Mouse (Mus musculus) right cerebral cortex, postnatal 36 days (tissue): ENCODE results near the gene Unc119b.
"Not testable (repeated sequence)": the region's sequence is repeated elsewhere in the genome, so short reads cannot be mapped to it uniquely, and the experiment has no call there.

Experiments used
- DNase-seq, 2 experiments: peaks; one replicate each; pipeline ENCODE4 v3.0.0; 2022; ENCODE audit warnings: low spot score in 2 of 2, mixed read lengths in 1 of 2

Gene Unc119b

DNA sequence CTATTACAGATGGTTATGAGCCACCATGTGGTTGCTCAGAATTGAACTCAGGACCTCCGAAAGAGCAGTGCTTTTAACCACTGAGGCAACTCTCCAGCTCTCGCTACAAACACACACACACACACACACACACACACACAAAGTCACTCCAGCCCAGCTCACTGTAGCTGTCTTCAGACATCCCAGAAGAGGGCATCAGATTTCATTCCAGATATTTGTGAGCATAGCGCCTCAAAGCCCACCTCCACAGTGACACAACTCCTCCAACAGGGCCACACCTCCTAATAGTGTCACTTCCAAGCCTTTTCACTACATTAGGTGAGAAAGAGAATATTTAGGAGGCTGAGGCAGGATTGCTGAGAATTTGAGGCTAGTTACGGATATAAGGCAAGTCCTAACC, 4.3 kb upstream of the Unc119b start:
- DNase-seq, result no peak

DNA sequence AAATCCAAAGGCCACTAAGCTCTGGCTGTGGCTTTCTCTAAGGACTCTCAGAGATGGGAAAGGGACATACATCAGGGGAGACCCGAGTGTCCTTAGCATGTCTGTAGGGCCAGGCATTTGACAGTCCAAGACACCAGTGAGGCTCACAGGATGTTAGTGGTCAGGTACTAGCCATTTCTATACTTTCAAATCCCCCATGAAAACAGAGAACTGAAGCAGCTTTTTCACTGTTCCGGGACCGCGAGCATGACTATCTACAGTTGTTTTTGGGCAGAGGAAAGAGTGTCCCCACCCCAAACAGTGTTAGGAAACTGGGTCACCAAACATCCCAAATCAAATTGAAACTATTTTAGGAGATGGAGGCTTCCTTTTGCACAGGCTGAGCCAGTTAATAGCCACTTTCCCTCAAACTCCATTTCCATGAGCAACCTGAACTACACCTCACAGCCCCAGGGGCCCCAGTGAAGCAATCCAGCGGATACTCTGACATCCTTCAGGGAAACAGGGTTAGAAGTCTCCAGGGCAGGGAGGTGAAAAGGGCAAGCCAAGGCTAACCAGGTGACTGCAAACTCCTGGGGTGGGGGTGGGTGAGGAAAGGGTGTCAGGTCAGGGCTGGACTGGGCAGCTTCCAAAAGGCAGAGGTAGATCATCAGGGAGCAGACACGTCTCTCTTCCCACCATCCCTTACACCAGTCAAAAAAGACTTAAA, 1.3 kb downstream of the Unc119b start:
- no peak for DNase-seq

DNA sequence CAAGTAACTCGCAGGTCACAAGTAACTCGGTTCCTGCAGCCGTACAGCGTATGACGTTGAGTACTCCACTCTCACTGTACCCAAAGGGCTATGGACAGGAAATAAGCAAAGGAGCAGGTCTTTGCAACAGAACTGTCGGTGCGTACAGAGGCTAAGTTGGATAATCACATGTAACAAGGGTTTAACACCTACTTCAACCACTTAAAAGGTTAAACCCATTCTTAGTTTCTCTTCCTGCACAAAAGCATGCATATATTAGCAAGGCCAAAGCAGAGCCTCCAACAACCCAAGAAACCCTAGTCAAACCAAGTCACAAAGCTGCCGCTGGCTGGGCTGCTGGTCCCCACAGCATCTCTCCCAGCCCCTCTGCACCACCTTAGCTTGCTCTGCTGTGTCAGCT, 2.3 kb downstream of the Unc119b start:
- DNase-seq, result no peak

DNA sequence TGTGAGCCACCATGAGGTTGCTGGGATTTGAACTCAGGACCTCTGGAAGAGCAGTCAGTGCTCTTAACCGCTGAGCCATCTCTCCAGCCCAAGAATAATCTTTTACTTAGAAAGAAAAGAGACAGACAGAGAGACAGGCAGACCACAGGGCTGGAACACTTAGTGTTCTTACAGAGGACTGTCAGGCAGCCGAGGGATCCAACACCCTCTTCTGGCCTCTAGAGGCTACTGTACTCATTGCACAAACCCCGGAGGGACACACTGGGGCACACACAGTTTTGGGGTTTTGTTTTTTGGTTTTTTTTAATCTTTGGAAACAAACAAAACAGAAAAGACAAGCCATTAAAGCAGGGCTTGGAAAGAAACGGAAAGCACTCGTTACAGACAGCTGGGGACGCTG, 5.4 kb downstream of the Unc119b start:
- no peak for DNase-seq

DNA sequence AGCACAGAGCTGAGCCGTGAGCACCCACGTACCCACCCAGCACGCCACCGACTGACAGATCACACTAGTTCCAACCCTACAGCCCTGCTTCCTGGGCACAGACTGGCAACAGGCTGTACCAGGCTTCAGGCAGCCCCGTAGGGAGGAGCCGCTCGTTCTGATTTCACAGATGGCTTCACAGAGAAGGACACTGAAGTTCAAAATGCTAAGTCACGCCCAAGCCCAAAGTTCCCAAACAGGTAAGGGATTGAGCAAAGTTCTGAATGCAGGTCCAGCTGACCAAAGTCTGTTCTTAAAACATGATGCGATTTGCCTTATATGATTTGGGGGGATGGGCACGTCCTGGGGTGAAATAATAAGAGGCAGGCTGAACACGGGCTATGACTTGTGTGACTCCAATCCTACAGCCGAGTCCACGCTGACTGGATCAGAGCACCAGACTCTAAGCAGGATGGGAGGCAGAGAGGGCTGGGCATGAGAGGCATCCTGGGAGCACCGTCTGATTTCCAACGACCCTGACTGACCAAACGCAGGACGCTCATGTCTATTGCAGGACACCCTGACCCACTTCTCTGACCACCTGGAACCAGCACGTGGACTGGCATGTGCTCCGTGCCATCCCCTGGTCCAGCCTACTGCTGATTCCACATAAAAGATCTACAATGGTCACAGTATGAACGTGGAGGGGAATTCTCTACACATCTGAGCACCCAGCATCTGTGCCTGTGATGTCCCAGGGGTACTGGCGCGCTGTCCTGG, 7.2 kb downstream of the Unc119b start:
- DNase-seq, result no peak

DNA sequence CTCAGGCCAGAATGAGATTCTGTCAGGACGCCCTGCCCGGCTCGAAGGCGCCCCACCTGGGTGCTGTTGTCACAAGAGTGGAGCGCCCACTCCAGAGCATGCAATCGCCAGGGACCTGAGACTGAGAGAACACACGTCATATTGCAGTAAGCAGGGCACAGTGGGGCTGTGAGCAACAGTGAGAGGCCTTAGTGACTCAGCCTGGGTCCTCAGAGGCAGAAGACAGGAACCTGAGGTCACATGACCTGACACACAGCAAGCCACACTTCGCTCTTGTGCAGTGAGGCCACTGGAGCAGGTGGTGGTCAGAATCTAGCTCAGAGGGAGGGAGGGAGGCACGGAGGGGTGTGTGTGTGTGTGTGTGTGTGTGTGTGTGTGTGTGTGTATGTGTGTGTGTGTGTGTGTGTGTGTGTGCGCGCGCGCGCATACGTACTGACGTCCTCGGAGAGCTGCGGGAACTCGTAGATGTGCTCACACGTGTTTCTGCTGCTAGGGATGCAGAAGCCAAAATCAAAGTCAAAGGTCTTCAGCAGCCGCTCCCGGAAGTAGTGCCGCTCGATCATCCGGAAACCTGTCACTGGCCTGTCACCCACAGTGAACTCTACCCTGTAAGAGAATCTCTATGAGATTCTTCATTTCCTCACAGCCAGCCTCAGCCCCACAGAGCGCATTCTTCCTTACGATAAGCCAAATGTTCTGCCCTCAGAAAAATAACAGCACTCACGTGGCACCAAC, 8.0 kb downstream of the Unc119b start:
- no peak for DNase-seq

DNA sequence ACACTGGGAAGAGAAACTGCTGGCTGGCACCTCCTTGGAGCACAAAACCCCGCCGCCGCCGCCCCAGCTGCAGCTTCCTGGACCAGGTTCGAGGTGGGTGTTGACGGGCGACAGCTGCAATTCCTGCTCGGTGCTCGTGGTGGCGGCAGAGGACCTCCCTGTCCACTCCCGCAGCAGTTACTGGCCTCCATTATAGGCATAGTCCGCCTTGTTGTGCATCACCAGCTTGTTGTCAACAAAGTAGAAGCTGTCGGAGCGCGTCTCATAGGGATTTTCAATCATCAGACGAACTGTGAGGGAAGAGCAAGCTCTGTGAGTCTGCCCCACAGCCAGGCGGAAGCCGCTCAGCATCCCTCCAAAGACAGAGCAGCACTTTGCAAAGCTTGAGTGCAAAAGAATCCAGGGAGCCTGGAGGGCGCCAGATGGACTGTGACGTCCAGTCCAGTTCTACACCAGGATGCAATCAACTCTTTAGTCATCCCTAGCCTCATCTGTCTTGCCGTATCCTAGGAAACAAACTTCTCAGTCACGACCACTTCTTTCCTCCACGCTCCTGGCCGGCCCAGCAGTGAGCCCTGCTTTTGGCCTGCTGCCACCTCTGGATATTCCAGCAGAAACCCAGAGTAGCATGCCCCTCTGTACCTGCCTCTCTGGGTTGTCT, 9.4 kb downstream of the Unc119b start:
- DNase-seq, result peak; percentile 83 to 85

DNA sequence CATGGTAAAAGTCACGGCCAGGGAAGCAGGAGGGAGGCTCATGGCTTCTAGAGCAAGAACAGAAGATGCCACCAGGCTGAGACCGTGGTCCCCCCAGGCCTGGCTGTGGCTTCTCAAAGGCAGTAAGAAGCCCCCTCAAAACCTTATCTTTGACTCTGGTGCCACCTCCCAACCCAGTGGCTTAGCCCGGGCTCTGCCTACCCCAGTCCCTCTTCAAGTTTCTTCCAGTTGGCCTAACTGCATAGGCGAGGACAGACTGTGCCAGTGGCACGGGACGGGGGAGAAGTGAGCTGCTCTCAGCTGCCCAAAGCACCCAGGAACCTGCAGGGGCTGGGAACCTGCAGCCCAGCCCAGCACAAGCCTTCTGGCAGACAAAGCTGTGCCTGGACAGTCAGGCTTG, 10.1 kb downstream of the Unc119b start:
- no peak for DNase-seq

DNA sequence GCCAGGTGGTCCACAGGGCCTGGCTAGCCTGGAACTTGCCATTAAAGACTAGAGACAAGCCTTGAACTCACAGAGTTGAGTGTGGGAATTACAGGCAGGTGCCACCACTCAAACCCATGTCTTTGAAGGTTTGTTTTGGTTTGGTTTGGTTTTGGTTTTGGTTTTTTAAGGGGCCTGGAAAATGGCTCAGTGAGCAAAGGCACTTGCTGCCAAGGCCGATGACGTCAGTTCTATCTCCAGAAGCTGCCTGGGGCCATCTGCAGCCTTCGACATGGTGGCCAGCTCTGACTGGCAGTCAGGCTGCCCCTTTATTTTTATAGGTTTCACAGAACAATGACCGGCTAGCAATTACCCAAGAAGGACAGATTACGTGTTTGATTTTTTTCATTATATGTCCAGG, 13.8 kb downstream of the Unc119b start:
- DNase-seq, result no peak

DNA sequence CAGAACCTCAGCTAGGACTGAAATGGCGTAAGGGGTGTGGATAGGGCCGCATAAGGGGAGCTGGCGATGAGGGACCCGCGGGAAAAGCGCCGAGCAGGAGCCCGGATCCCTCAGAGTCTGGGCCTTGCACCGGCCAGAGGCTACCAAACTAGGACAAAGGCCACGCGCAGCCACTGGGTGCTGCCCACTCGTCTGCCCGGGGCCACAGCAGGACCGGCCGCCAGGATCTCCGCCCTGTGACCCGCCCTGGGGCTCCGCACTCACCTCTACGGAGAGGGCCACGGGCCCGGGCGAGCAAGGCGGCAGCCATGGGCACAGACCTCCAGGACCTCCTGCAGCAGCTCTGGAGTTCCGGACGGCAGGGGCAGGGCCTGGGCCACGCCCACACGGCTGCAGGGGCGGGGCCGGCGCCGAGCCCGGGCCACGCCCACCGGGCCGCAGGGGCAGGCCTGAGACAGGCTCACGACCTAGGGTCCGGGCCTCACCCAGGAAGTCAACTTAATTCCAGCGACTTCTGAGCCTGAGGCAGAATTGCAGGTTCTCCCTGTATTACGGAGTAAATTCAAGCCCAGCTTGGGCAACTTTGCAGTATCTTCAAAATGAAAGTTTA, 15.7 kb downstream of the Unc119b start, which contains the start of gene Acads:
Gene Acads, minus strand, starts transcription at position 386 of the 610 bp plus-strand sequence.
- peak in 1 of 2 experiments; percentile 44 for DNase-seq

DNA sequence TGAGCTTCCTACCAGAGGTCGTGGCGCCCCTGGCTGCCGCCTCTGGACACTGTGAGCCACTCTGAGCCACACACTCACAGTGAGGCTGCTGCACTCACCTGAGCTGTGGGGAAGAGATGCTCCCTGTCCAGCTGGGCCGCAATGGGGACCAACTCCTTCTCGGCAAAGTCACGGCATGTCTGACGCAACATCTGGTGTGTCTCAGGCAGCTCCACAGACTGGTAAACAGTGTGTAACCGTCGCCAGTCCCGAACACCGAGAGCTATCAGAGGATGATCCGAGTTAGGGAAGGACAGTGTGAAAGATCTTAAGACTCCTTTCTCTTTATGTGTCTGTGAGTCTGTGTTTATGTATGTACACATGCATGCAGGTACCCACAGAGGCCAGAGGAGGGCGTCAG, 17.3 kb downstream of the Unc119b start:
- no peak for DNase-seq

DNA sequence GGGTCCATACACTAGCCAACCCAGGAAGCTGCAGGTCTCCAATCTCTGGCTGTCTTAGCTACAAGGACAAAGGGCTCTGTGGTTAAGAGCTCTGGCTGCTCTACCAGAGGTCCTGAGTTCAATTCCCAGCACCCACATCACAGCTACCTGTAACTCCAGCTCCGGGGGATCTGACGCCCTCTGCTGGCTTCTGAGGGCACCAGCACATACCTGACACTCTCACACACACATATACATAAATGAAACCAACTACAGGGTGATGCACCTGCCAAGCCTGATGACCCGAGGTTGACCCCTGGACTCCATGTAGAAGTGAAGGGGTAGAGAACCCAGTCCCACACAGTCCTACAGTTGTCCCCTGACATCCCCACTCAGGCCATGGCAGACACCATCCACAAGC, 18.3 kb downstream of the Unc119b start:
- no peak for DNase-seq

DNA sequence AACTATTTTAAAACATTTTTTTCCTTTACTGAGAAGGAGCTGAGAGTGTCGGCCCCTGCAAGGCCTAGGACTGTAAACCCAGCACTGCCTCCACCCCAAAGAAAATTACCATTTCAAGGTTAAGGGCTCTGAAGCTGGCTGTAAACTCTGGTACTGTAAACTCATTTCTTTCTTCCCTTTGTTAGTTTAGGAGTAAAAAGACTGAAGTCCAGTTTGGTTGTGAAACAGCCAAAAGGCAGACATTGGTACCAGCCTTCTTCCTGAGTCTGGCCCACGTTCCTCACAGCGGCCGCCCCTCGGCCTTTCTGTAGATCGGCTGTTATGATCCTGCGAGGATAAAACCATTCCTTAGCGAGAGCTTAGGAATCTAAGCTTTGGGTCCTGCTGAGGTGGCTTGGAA, 20.3 kb downstream of the Unc119b start:
- no peak for DNase-seq

DNA sequence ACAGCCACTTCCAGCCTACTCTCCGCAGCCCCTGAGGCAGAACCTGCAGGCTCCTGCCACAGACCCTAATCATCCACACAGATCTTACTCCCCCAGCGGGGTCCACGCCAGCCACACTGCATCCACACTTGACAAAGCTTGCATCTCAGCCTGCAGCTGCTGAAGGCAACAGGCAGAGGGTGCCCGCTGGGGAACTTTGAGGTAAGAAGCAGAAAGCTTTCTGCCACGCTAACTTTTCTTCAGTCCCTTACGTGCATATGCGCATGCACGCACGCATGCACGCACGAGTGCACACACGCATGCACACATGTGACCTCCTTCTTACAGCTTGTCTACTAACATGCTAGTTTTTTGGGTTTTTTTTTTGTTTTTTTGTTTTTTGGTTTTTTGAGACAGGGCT, 21.5 kb downstream of the Unc119b start:
- DNase-seq, result no peak

DNA sequence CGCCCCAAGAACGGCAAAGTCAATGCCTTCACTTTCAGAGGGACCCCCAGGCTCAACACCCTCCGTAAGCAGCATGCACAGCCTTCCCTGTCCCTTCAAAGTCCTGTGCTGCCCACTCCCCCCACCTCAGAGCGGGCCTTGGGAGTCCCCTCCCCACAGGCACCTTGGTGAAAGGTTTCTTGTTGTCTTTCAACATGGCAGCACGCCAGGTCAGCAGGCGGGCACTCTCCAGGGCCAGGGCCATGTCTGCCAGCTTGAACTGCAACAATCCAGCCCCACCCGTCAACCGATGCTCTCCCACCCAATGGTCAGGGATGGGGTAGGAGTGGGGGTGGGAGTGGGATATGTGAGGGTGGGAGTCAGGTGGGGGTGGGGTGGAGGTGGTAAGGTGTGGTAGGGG, 23.6 kb downstream of the Unc119b start:
- DNase-seq, result no peak

DNA sequence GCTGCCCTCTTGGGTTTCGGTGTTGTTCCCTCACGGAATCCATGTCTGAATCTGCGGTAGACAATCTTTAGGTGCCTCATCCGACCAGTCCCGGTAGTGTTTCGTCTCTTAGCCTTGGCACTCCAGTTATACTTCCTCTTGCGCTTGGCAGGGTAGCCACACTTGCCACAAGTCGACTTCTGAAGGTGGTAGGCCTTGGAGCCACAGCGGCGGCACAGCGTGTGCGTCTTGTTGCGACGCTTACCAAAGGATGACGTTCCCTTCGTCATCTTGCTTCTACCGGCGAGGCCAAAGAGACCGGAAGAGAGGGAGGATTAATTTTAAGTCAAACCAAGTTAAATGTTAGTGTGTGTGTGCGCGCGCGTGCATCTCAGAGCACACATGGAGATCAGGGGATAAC, 31.5 kb downstream of the Unc119b start:
- DNase-seq, result not testable (repeated sequence)

DNA sequence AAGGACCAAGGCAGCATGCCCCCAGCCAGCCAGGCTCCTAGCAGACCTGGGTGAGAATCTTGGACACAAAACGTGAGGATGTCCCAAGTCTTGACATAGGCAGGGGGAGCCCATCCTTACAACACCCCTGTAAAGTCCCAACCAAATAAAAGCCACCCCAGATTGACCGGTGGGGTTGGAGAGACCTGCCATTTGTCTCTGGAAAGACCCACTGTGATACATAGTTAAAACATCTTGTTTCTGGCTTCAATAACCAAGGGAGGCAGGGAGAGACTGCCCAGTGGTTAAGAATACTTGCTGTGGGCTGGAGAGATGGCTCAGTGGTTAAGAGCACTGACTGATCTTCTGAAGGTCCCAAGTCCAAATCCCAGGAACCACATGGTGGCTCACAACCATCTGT, 32.5 kb downstream of the Unc119b start:
- no peak for DNase-seq

DNA sequence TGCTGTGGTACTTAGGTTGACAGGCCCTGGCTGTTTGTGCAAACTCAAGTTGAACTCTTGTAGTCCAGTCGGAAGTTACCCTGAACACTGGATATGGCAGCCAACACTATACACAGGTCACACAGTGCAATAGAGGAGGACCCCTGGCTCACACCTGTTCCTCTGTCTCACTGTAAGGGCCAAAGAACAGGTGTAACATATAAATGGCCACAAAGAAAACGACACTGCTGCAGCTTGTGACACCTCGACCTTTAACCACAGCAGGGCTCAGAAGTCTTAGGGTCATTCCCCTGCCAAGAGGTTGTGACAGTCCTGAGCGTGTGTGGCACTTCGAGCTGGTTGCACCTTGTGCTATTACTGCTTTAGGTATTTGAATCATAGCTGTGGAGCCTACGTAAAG, 34.3 kb downstream of the Unc119b start:
- DNase-seq, result no peak

DNA sequence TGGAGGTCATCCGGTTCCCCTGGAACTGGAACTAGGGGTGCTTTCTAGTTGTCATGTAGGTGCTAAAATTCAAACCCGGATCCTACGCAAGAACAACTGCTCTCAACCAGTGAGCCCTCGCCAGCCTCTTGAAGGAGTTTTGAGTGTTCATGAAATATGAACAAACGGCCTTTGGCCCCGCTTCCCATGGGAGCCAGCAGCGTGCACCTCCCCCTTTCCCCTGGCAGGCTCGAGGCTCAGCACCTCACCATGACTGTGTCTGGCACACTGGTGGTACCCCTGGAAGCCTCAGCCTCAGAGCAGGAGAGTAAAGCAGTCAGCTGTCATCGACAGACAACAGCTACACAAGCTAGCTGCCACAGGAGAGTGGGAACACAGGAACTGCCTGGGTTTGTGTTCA, 34.8 kb downstream of the Unc119b start:
- no peak for DNase-seq

DNA sequence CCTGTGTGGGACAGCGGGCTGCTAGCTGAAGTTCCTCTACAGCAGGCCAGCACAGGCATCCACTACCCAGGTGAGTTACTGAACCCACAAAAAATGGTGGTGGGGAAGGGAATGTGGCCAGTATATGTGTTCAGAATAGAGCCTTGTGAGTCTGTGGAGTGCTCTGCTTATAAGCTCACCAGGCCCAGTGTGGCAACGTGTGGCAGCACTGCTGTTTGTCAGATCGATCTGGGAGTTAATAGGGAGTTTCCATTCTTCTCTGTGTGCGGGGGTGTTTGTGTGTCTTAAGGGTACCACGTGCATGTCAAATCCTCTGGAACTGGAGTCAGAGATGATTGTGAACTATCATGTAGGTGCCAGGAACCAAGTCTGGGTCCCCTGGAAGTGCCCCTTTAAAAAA, 35.2 kb downstream of the Unc119b start:
- no peak for DNase-seq

DNA sequence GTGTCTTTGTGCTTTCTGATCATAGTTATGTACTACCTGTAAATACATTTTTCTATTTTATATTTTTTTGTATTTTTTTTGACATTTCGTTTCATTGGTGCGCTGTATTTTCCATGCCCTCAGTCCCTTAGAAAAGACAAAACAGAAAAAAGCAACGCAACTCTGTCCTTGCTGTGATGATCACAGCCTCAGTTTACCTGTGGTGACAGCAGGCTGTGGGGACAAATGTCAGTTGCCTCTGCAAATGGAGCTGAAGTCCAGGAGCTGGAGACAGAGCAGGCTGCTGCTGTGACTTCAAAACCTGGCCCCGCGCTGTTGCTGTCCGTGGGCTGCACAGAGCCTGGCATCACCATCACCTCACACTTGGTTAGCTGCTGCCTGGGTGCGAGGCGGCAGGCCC, 36.6 kb downstream of the Unc119b start, which contains the start of gene Gm10401:
Gene Gm10401, minus strand, starts transcription at position 101 of the 400 bp plus-strand sequence.
- no peak for DNase-seq

DNA sequence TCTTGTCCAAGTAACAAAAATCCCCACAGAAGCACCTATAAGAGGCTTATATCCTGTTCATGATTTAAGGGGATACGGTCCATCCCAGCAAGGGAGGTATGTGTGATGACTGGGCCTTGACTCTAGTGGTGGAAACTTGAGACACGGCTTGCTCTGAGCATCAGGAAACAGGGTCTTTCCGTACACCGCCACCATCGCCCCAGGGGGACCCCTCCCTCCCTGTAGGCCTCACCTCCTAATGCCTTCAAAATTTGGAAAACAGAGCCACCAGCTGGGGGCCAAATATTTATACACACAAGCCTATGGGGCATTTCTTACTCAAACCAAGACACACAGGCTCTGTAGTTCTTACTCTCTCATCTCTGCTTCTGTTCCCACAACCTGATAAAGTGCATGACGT, 43.0 kb downstream of the Unc119b start:
- DNase-seq, result no peak
